Mouse (Mus musculus): Measurements from ENCODE around the gene Tnfrsf12a. TPM values are rescaled to one million over a fixed set of nuclear protein-coding genes. Genes with fewer than 3 reads are reported as not detected.

Tnfrsf12a gene
- polyA plus RNA-seq, 1 experiment, result 29.1 TPM

- Histone ChIP-seq H3K4me3 (replicated peaks; ENCODE audit: insufficient read depth, low read depth, low read length) (no peak within 1 kb of the TSS), H3K4me1 (ENCODE audit: control insufficient read depth, insufficient read depth, low read length) (no peaks in the 10 kb centered on the region), H3K27ac (ENCODE audit: insufficient read depth, low read length) (no peak within 1 kb of the TSS), H3K27me3 (ENCODE audit: control insufficient read depth, insufficient read depth, low read length) (no peaks in the 10 kb centered on the region; the same call in 1 of the 2 replicates)
- DNase-seq, result no peak
- WGBS, result 2% methylated on average over 58 of the region's 58 CpGs
- TF ChIP-seq POLR2A (IDR thresholded peaks at IDR 0.05; ENCODE audit: borderline replicate concordance, insufficient read depth, low read length) (no peak), CTCF (IDR thresholded peaks at IDR 0.05; ENCODE audit: borderline replicate concordance, insufficient read depth, low read depth, low read length) (no peak)
Observed at GRCm38 (mm10) chr17:23644613-23645495, 32.4 kb downstream of the Tnfrsf12a start, which contains the start of gene Mmp25. TSS of gene Mmp25 (minus strand) at chr17:23645277.

GRCm38 (mm10) chr17:23631241-23631640 is 46.0 kb downstream of the Tnfrsf12a start:
- Histone ChIP-seq H3K4me1 (ENCODE audit: control insufficient read depth, insufficient read depth, low read length) (no peaks in the 10 kb centered on the region), H3K27ac (ENCODE audit: insufficient read depth, low read length) (no peak overlapping the region), H3K27me3 (ENCODE audit: control insufficient read depth, insufficient read depth, low read length) (no peaks in the 10 kb centered on the region), H3K4me3 (replicated peaks; ENCODE audit: insufficient read depth, low read depth, low read length) (no peak overlapping the region)
- DNase-seq, result no peak
- TF ChIP-seq POLR2A (IDR thresholded peaks at IDR 0.05; ENCODE audit: borderline replicate concordance, insufficient read depth, low read length), result no peak
- no peak for TF ChIP-seq CTCF (IDR thresholded peaks at IDR 0.05; ENCODE audit: borderline replicate concordance, insufficient read depth, low read depth, low read length)
- WGBS, result 49% methylated on average over 8 of the region's 8 CpGs

GRCm38 (mm10) chr17:23630195-23631020 is 46.9 kb downstream of the Tnfrsf12a start:
- peak; percentile 86 for TF ChIP-seq CTCF (IDR thresholded peaks at IDR 0.05; ENCODE audit: borderline replicate concordance, insufficient read depth, low read depth, low read length)
- no peak for TF ChIP-seq POLR2A (IDR thresholded peaks at IDR 0.05; ENCODE audit: borderline replicate concordance, insufficient read depth, low read length)
- Histone ChIP-seq H3K4me1 (ENCODE audit: control insufficient read depth, insufficient read depth, low read length) (no peaks in the 10 kb centered on the region), H3K27me3 (ENCODE audit: control insufficient read depth, insufficient read depth, low read length) (no peaks in the 10 kb centered on the region), H3K27ac (ENCODE audit: insufficient read depth, low read length) (no peak overlapping the region), H3K4me3 (replicated peaks; ENCODE audit: insufficient read depth, low read depth, low read length) (no peak overlapping the region)
- peak; percentile 65 to 78 for DNase-seq
- WGBS, result 13% methylated on average over 22 of the region's 22 CpGs

- no peak overlapping the region for H3K4me3 ChIP-seq (replicated peaks; ENCODE audit: insufficient read depth, low read depth, low read length)
- H3K27ac ChIP-seq (ENCODE audit: insufficient read depth, low read length), result no peak overlapping the region
- no peak for TF ChIP-seq POLR2A (IDR thresholded peaks at IDR 0.05; ENCODE audit: borderline replicate concordance, insufficient read depth, low read length)
- no peak for TF ChIP-seq CTCF (IDR thresholded peaks at IDR 0.05; ENCODE audit: borderline replicate concordance, insufficient read depth, low read depth, low read length)
- no peaks in the 10 kb centered on the region for H3K4me1 ChIP-seq (ENCODE audit: control insufficient read depth, insufficient read depth, low read length)
- no peak for DNase-seq
- WGBS, result 38% methylated on average over 7 of the region's 7 CpGs
- no peaks in the 10 kb centered on the region for H3K27me3 ChIP-seq (ENCODE audit: control insufficient read depth, insufficient read depth, low read length)
Observed at GRCm38 (mm10) chr17:23627813-23628212, 49.5 kb downstream of the Tnfrsf12a start.

Other genes with a start within 250 kb of the Tnfrsf12a start
- gene Vmn2r117, start 197.8 kb downstream of the Tnfrsf12a start, polyA plus RNA-seq (2012; rRNA removed), result not detected in 2 replicates
- gene Zfp213, start 113.2 kb downstream of the Tnfrsf12a start, polyA plus RNA-seq (2012; rRNA removed), result 9.2 and 9.5 TPM in 2 replicates
- gene Zfp13, start 78.0 kb downstream of the Tnfrsf12a start, polyA plus RNA-seq (2012; rRNA removed), result 25.6 and 27.2 TPM in 2 replicates
- 0.13 and 0.16 TPM in 2 replicates for gene Zscan10, start 76.6 kb downstream of the Tnfrsf12a start, polyA plus RNA-seq (2012; rRNA removed)
- 0.23 and 0.25 TPM in 2 replicates for gene Mmp25, start 32.2 kb downstream of the Tnfrsf12a start, polyA plus RNA-seq (2012; rRNA removed)
- gene Bicdl2, start 17.0 kb downstream of the Tnfrsf12a start, polyA plus RNA-seq (2012; rRNA removed), result not detected in 2 replicates
- gene Hcfc1r1, start 3.9 kb downstream of the Tnfrsf12a start, polyA plus RNA-seq (2012; rRNA removed), result 173 and 179 TPM in 2 replicates
- gene Thoc6, start 3.6 kb downstream of the Tnfrsf12a start, polyA plus RNA-seq (2012; rRNA removed), result 16.1 and 17.1 TPM in 2 replicates
- gene Cldn6, start 1.8 kb upstream of the Tnfrsf12a start, polyA plus RNA-seq (2012; rRNA removed), result 0.11 and 0.13 TPM in 2 replicates
- gene Cldn9, start 6.6 kb upstream of the Tnfrsf12a start, polyA plus RNA-seq (2012; rRNA removed), result 0.52 and 0.79 TPM in 2 replicates
- gene 1520401A03Rik, start 45.3 kb upstream of the Tnfrsf12a start, polyA plus RNA-seq (2012; rRNA removed), result 0.64 and 1.1 TPM in 2 replicates
- gene Pkmyt1, start 48.9 kb upstream of the Tnfrsf12a start, polyA plus RNA-seq (2012; rRNA removed), result 10.3 and 10.6 TPM in 2 replicates
- 92.0 and 104 TPM in 2 replicates for gene Paqr4, start 63.4 kb upstream of the Tnfrsf12a start, polyA plus RNA-seq (2012; rRNA removed)
- gene Kremen2, start 68.4 kb upstream of the Tnfrsf12a start, polyA plus RNA-seq (2012; rRNA removed), result 0.57 and 0.84 TPM in 2 replicates
- 341 and 366 TPM in 2 replicates for gene Flywch1, start 94.1 kb upstream of the Tnfrsf12a start, polyA plus RNA-seq (2012; rRNA removed)
- 50.5 and 54.8 TPM in 2 replicates for gene Flywch2, start 108.6 kb upstream of the Tnfrsf12a start, polyA plus RNA-seq (2012; rRNA removed)
- 711 and 720 TPM in 2 replicates for gene Srrm2, start 113.1 kb upstream of the Tnfrsf12a start, polyA plus RNA-seq (2012; rRNA removed)
- 621 and 628 TPM in 2 replicates for gene Elob, start 151.7 kb upstream of the Tnfrsf12a start, polyA plus RNA-seq (2012; rRNA removed)
- 0.25 TPM in 1 of 2 replicates, not detected in the other for gene Prss33, start 158.6 kb upstream of the Tnfrsf12a start, polyA plus RNA-seq (2012; rRNA removed)
- not detected in 2 replicates for gene Prss32, start 166.4 kb upstream of the Tnfrsf12a start, polyA plus RNA-seq (2012; rRNA removed)
- 1.6 and 2.3 TPM in 2 replicates for gene Prss41, start 166.7 kb upstream of the Tnfrsf12a start, polyA plus RNA-seq (2012; rRNA removed)
- gene Prss21, start 190.6 kb upstream of the Tnfrsf12a start, polyA plus RNA-seq (2012; rRNA removed), result not detected in 2 replicates
- gene Dcpp1, start 203.4 kb upstream of the Tnfrsf12a start, polyA plus RNA-seq (2012; rRNA removed), result not detected in 2 replicates
- gene Dcpp2, start 203.4 kb upstream of the Tnfrsf12a start, polyA plus RNA-seq (2012; rRNA removed), result not detected in 2 replicates
- not detected in 2 replicates for gene Dcpp3, start 240.0 kb upstream of the Tnfrsf12a start, polyA plus RNA-seq (2012; rRNA removed)

All from cerebellum, adult 2 months (tissue).